Mouse (Mus musculus): Measurements from ENCODE around the gene Cyct.

GRCm38 (mm10) chr2:76368861-76369660 is 8.8 kb upstream of the Cyct start:
- TF ChIP-seq CTCF (IDR thresholded peaks at IDR 0.05; ENCODE audit: low read depth) (no peak), EP300 (IDR thresholded peaks at IDR 0.05; ENCODE audit: low read depth) (no peak)
